Mouse (Mus musculus): ENCODE results near the gene Krt42. TPM values are rescaled to one million over a fixed set of nuclear protein-coding genes. Genes with fewer than 3 reads are reported as not detected.

Krt42 gene
- total RNA-seq, 2 experiments from 2014 or later, result not detected

Other genes starting within 250 kb of the Krt42 start
- gene Krt33b, start 240.0 kb downstream of the Krt42 start, total RNA-seq (2021), result not detected
- not detected for gene Krt34, start 228.3 kb downstream of the Krt42 start, total RNA-seq (2021)
- not detected for gene Krt31, start 219.3 kb downstream of the Krt42 start, total RNA-seq (2021)
- not detected for gene Krt32, start 181.6 kb downstream of the Krt42 start, total RNA-seq (2021)
- not detected for gene Krt35, start 173.6 kb downstream of the Krt42 start, total RNA-seq (2021)
- not detected for gene Krt36, start 164.2 kb downstream of the Krt42 start, total RNA-seq (2021)
- not detected for gene Krt13, start 148.3 kb downstream of the Krt42 start, total RNA-seq (2021)
- not detected for gene Krt15, start 133.9 kb downstream of the Krt42 start, total RNA-seq (2021)
- gene Krt19, start 121.2 kb downstream of the Krt42 start, total RNA-seq (2021), result 10 to 100 TPM in 1 of 2 experiments, 1 to 10 TPM in 1; 6.0 to 10.2 TPM
- not detected for gene Krt9, start 76.6 kb downstream of the Krt42 start, total RNA-seq (2021)
- under 1 TPM; 0.19 to 0.61 TPM for gene Krt14, start 62.3 kb downstream of the Krt42 start, total RNA-seq (2021)
- gene Krt16, start 21.0 kb downstream of the Krt42 start, total RNA-seq (2021), result not detected
- gene Krt17, start 8.8 kb downstream of the Krt42 start, total RNA-seq (2021), result not detected
- 1,000 to 10,000 TPM; 1,603 to 1,774 TPM for gene Eif1, start 50.0 kb upstream of the Krt42 start, total RNA-seq (2021)
- gene Gast, start 64.5 kb upstream of the Krt42 start, total RNA-seq (2021), result not detected
- gene Hap1, start 86.3 kb upstream of the Krt42 start, total RNA-seq (2021), result 1 to 10 TPM; 1.6 to 1.8 TPM
- gene Jup, start 127.9 kb upstream of the Krt42 start, total RNA-seq (2021), result 100 to 1,000 TPM; 252 to 272 TPM
- gene P3h4, start 145.0 kb upstream of the Krt42 start, total RNA-seq (2021), result 10 to 100 TPM; 16.3 to 18.2 TPM
- 10 to 100 TPM; 12.9 to 13.4 TPM for gene Fkbp10, start 145.8 kb upstream of the Krt42 start, total RNA-seq (2021)
- 10 to 100 TPM; 29.7 to 29.8 TPM for gene Nt5c3b, start 171.9 kb upstream of the Krt42 start, total RNA-seq (2021)
- gene Klhl10, start 172.0 kb upstream of the Krt42 start, total RNA-seq (2021), result under 1 TPM; 0.86 to 0.92 TPM
- gene Klhl11, start 202.9 kb upstream of the Krt42 start, total RNA-seq (2021), result 1 to 10 TPM; 7.6 to 8.2 TPM